Mouse (Mus musculus) embryonic facial prominence, embryonic 13.5 days (tissue): ENCODE measurements at regions not wholly inside any gene's neighbourhood (a gene's known extent, or its start where the extent isn't known, plus 50 kb on each side); places are given as distances from the start of the nearest gene placed in this dataset.
"Not testable (repeated sequence)": the region's sequence is repeated elsewhere in the genome, so short reads cannot be mapped to it uniquely, and the experiment has no call there.

Experiments
- ATAC-seq: fragments of 200-750 bp; cut with Nextera tagmentation; 2 replicates; pipeline ENCODE4 v1.8.0; 2017; ENCODE audit warnings: low read depth; ENCODE audit not compliant: insufficient number of reproducible peaks, insufficient read depth, low FRiP score, low TSS enrichment
- H3K27ac ChIP-seq: fragments of 300-500 bp; sonication (generic); 2 replicates; pipeline ENCODE4 v1.5.1; 2015; ENCODE audit warnings: moderate library complexity, mild to moderate bottlenecking, inconsistent platforms
- H3K27me3 ChIP-seq: fragments of 300-500 bp; sonication (generic); 2 replicates; pipeline ENCODE4 v1.6.1; 2015; ENCODE audit warnings: mild to moderate bottlenecking, inconsistent platforms
- H3K36me3 ChIP-seq: fragments of 300-500 bp; sonication (generic); 2 replicates; pipeline ENCODE4 v1.6.1; 2015; ENCODE audit warnings: mild to moderate bottlenecking, inconsistent platforms
- H3K4me1 ChIP-seq: fragments of 300-500 bp; sonication (generic); 2 replicates; pipeline ENCODE4 v1.6.1; 2015; ENCODE audit warnings: inconsistent platforms
- H3K4me2 ChIP-seq: fragments of 300-500 bp; sonication (generic); 2 replicates; pipeline ENCODE4 v1.6.1; 2015; ENCODE audit warnings: moderate library complexity, mild to moderate bottlenecking, inconsistent platforms
- H3K4me3 ChIP-seq: fragments of 300-500 bp; sonication (generic); 2 replicates; pipeline ENCODE4 v1.5.1; 2015; ENCODE audit warnings: mild to moderate bottlenecking, inconsistent platforms
- H3K9ac ChIP-seq: fragments of 300-500 bp; sonication (generic); 2 replicates; pipeline ENCODE4 v1.6.1; 2015; ENCODE audit warnings: mild to moderate bottlenecking, inconsistent platforms
- H3K9me3 ChIP-seq: fragments of 300-500 bp; sonication (generic); 2 replicates; pipeline ENCODE4 v1.6.1; 2016; ENCODE audit warnings: inconsistent platforms
- WGBS: fragments of 180-500 bp; shearing (Covaris S2); methylation state at CpG from one replicate; pipeline ENCODE4 v1.1.7; 2015; ENCODE audit warnings: mixed read lengths; 5-methylcytosine and 5-hydroxymethylcytosine counted together

GRCm38 (mm10) chr2:116347827-116348529, 282.3 kb upstream of the Meis2 start:
- no peak for ATAC-seq
- no peaks in the 10 kb centered on the region for H3K9me3 ChIP-seq
- H3K4me3 ChIP-seq: no peak overlapping the region
- WGBS: 87% methylated on average over 3 of the region's 3 CpGs
- H3K4me2 ChIP-seq: no peak overlapping the region
- H3K27me3 ChIP-seq: no peaks in the 10 kb centered on the region
- no peak overlapping the region for H3K27ac ChIP-seq
- H3K9ac ChIP-seq: no peak overlapping the region
- no peaks in the 10 kb centered on the region for H3K36me3 ChIP-seq
- no peaks in the 10 kb centered on the region for H3K4me1 ChIP-seq

DNA sequence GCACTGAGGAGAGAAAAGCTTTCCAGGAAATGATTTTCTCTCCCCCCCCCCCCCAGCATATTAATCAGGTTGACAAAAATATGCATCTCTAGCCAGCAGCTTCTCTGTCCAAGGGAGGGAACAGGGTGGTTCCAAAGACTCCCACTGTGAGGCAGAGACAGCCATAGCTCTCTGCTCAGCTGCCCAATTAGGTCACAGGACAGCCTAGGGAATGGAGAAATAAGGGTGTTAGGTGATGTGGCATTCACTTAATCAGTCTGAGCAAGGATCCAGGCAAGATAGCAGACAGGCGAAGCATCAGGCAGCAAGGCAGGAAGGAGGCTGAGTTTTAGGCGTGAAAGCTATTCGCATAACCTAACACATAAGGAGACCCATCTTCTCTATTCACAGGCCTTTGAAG, 266.2 kb upstream of the Meis2 start:
- no peak for ATAC-seq
- H3K9me3 ChIP-seq: no peaks in the 10 kb centered on the region
- H3K4me3 ChIP-seq: no peak overlapping the region
- H3K4me2 ChIP-seq: no peak overlapping the region
- no peaks in the 10 kb centered on the region for H3K36me3 ChIP-seq
- 92% methylated on average over 3 of the region's 3 CpGs for WGBS
- H3K27me3 ChIP-seq: no peaks in the 10 kb centered on the region
- no peak overlapping the region for H3K27ac ChIP-seq
- H3K9ac ChIP-seq: no peak overlapping the region
- H3K4me1 ChIP-seq: no peaks in the 10 kb centered on the region

DNA sequence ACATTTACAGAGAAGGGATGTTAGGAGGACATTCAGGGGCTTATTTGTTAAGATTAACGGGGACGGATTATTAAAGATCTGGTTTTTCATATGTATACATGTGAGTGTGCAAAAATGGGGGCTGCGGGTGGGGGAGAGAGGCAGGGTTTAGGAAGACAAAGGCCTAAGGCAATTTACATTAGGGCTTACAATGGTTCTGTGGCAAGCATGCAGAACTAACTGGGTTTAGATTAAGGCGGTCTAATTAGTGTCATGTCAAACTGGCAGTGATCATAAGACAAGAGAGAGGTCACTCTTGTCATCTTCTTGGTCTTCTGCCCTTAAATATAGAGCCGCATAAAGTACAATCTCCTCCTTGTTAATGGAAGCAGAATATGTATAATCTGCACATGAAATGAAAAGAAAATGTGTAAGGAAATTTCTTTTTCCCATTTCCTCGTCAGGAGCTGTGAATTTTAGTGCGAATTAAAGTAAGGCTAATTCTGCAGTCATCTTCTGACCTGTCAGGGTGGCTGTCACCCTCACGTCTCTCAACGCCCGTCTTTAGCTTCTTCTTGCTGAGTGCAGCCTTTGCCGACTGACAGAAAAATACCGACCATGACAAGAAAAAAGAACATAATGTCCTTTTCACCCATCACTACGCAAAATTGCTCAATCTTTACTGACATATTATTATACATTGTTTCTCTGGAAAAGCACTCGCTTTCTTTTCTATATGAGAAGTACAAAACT, 256.6 kb upstream of the Meis2 start:
- H3K4me1 ChIP-seq: no peaks in the 10 kb centered on the region
- no peak overlapping the region for H3K9ac ChIP-seq
- no peaks in the 10 kb centered on the region for H3K27me3 ChIP-seq
- H3K27ac ChIP-seq: no peak overlapping the region
- H3K36me3 ChIP-seq: no peaks in the 10 kb centered on the region
- H3K9me3 ChIP-seq: no peaks in the 10 kb centered on the region
- ATAC-seq: no peak
- no peak overlapping the region for H3K4me2 ChIP-seq
- no peak overlapping the region for H3K4me3 ChIP-seq
- WGBS: 69% methylated on average over 14 of the region's 14 CpGs

DNA sequence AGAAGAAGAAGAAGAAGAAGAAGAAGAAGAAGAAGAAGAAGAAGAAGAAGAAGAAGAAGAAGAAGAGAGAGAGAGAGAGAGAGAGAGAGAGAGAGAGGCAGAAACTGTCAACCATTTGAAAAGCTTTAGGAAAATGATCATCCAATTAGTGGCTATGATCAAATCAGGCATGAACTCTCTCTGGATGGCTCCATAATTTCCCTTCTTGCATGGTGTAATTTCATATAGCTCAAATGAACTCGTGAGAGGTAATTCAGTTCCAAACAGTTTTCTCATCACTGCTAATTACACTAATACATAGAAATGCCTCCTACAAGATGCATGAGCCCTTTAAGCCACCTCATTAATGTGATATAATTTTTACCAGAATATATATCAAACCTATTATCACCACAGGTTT, 233.9 kb upstream of the Meis2 start:
- H3K4me3 ChIP-seq: no peak overlapping the region
- no peaks in the 10 kb centered on the region for H3K27me3 ChIP-seq
- no peak overlapping the region for H3K27ac ChIP-seq
- no peaks in the 10 kb centered on the region for H3K9me3 ChIP-seq
- ATAC-seq: no peak
- H3K36me3 ChIP-seq: no peaks in the 10 kb centered on the region
- H3K4me2 ChIP-seq: no peak overlapping the region
- H3K9ac ChIP-seq: no peak overlapping the region
- H3K4me1 ChIP-seq: no peaks in the 10 kb centered on the region
- 43% methylated on average over 1 of the region's 1 CpGs for WGBS

GRCm38 (mm10) chr2:116289886-116290285, 224.2 kb upstream of the Meis2 start:
- H3K36me3 ChIP-seq: no peaks in the 10 kb centered on the region
- H3K27me3 ChIP-seq: no peaks in the 10 kb centered on the region
- H3K4me2 ChIP-seq: no peak overlapping the region
- 68% methylated on average over 7 of the region's 7 CpGs for WGBS
- no peak overlapping the region for H3K4me3 ChIP-seq
- no peaks in the 10 kb centered on the region for H3K9me3 ChIP-seq
- no peak overlapping the region for H3K27ac ChIP-seq
- no peak for ATAC-seq
- no peaks in the 10 kb centered on the region for H3K4me1 ChIP-seq
- H3K9ac ChIP-seq: no peak overlapping the region

DNA sequence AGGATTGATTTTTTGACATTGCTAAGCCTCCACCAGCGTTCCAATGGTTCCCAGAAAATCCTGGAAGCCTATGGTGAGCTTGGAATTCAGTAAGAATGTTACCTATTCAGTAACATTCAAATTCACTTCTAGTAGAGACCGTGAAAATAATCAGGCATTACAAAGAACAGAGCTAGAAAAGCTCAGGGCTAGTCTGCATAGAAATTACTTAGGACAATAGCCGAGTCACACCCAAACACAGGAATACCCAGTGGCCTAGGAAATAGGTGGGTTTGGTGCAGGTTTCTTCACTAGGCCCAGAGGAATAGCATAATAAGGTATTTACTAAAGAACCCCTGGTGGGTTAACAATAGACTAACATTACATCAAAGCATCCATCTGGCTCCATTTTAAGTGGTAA, 177.6 kb upstream of the Meis2 start:
- not testable (repeated sequence) for H3K9me3 ChIP-seq, H3K4me2 ChIP-seq, ATAC-seq, H3K36me3 ChIP-seq, H3K27me3 ChIP-seq, H3K27ac ChIP-seq, H3K4me1 ChIP-seq, H3K9ac ChIP-seq, H3K4me3 ChIP-seq
- WGBS: 64% methylated on average over 3 of the region's 3 CpGs

- Histone ChIP-seq H3K9me3 (no peaks in the 10 kb centered on the region), H3K27ac (no peak overlapping the region), H3K4me1 (no peaks in the 10 kb centered on the region), H3K4me2 (no peak overlapping the region), H3K4me3 (no peak overlapping the region), H3K9ac (no peak overlapping the region), H3K27me3 (no peaks in the 10 kb centered on the region), H3K36me3 (no peaks in the 10 kb centered on the region)
- no peak for ATAC-seq
Measured at GRCm38 (mm10) chr2:116236731-116237130, 171.1 kb upstream of the Meis2 start.

DNA sequence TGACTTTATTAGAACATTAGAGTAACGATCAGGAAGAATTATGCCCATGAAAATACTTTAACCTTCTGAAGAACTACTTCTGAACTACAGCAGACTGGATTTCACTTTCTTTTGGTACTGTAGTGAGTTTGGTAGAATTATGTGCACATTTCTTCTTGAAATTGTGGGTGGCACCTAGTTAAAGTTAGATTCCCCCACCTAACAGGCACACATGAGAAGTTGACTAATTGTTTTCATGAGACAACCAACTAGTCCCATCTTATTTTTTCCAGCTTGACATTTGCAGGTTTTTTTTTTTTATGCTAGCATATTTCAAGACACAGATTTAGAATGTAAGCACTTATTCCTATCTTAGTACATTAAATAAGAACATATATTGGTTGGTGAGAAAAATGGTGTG, 167.2 kb upstream of the Meis2 start:
- H3K36me3 ChIP-seq: no peaks in the 10 kb centered on the region
- H3K27ac ChIP-seq: no peak overlapping the region
- WGBS: 75% methylated on average over 1 of the region's 1 CpGs
- no peak for ATAC-seq
- no peaks in the 10 kb centered on the region for H3K9me3 ChIP-seq
- no peaks in the 10 kb centered on the region for H3K27me3 ChIP-seq
- H3K9ac ChIP-seq: no peak overlapping the region
- H3K4me1 ChIP-seq: no peaks in the 10 kb centered on the region
- no peak overlapping the region for H3K4me2 ChIP-seq
- no peak overlapping the region for H3K4me3 ChIP-seq

GRCm38 (mm10) chr2:116216418-116216817, 150.8 kb upstream of the Meis2 start:
- no peaks in the 10 kb centered on the region; the same call in none of the 2 replicates for H3K27me3 ChIP-seq
- no peak overlapping the region for H3K9ac ChIP-seq
- 75% methylated on average over 7 of the region's 7 CpGs for WGBS
- H3K4me3 ChIP-seq: no peak overlapping the region
- no peak overlapping the region for H3K27ac ChIP-seq
- H3K4me2 ChIP-seq: no peak overlapping the region
- H3K9me3 ChIP-seq: no peaks in the 10 kb centered on the region
- no peaks in the 10 kb centered on the region for H3K36me3 ChIP-seq
- ATAC-seq: no peak
- no peaks in the 10 kb centered on the region for H3K4me1 ChIP-seq

DNA sequence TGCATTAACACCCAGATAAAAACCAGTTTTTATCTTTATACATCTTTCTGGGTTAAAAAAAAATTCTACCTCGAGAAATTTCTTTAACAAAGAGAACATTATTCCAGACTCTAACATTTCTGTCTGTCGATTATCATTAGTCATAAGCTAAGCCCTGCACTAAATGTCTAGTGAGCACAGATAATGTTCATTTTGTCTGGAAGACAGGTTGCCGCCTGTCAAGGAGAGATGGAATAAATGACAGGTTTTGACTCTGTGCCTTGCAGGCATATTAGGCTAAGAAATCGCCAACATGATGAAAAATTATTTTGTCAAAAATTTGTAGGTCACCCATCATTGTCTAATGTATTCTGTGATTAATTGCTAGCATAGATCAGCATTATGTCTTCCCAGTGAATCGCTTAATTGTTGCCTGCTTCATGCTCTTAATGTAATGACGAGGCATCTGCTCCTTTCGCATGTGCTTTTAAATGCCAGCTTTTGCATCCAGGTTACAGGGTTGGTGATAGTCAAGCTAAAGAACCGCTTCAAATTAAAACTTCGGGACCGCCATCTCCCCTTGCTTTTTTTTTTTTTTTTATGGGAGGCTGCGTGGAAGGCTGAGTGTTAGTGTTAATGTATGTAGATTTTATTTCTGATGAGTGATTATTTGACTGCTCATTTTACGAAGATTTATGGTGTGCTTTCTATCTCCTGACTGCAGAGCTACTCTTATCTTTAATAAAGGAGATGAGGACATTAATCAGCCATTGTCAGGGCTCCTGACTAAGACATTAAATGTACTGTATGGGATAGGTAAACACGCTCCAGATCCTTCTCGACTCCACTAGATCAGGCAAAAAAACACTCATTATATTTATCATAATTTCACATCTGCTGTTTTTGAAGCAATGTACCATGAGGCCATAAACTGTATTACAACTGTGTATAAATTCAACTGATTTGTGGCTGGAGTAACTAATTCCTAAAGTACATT, 135.9 kb upstream of the Meis2 start:
- no peaks in the 10 kb centered on the region for H3K27me3 ChIP-seq
- H3K4me1 ChIP-seq: no peaks in the 10 kb centered on the region
- no peak overlapping the region for H3K4me3 ChIP-seq
- no peak overlapping the region for H3K9ac ChIP-seq
- WGBS: 72% methylated on average over 14 of the region's 14 CpGs
- no peak for ATAC-seq
- H3K27ac ChIP-seq: no peak overlapping the region
- no peaks in the 10 kb centered on the region for H3K9me3 ChIP-seq
- no peak overlapping the region for H3K4me2 ChIP-seq
- no peaks in the 10 kb centered on the region for H3K36me3 ChIP-seq

GRCm38 (mm10) chr2:116200795-116201194, 135.2 kb upstream of the Meis2 start:
- Histone ChIP-seq H3K4me1 (no peaks in the 10 kb centered on the region), H3K9ac (no peak overlapping the region), H3K9me3 (no peaks in the 10 kb centered on the region), H3K4me2 (no peak overlapping the region), H3K27me3 (no peaks in the 10 kb centered on the region), H3K36me3 (no peaks in the 10 kb centered on the region), H3K4me3 (no peak overlapping the region), H3K27ac (no peak overlapping the region)
- ATAC-seq: no peak
- 67% methylated on average over 5 of the region's 5 CpGs for WGBS
